Mouse (Mus musculus): ENCODE measurements at regions not wholly inside any gene's neighbourhood (a gene's known extent, or its start where the extent isn't known, plus 50 kb on each side); places are given as distances from the start of the nearest gene placed in this dataset.
A peak's percentile ranks its signal among the peaks of the same experiment; 100 is the strongest.

DNA sequence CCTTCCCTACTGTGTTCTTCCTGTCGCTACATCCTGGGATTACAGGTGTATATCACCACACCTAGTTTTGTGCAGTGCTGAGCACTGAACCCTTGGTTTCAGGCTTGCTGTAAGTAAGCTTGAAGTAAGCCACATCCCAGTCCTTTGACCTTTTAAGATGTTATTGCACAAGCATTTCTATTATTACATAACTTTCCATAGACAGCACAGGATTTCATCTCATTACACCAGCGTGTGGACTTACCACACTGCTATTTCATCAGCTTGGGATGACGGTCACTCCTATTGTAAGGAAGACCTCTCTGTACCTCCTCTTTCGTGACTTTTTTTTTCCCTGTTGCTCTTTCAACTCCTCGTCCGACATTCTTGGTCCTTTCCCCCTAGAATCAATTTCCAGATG is 239.5 kb upstream of the Mphosph6 start:
- TF ChIP-seq CEBPB (IDR thresholded peaks at IDR 0.05; ENCODE audit: insufficient read depth, poor library complexity, severe bottlenecking) (peak; percentile 85), POLR2A (IDR thresholded peaks at IDR 0.05; ENCODE audit: insufficient read length, low read depth) (no peak)
- Histone ChIP-seq H3K4me2 (ENCODE audit: low read depth) (no peak overlapping the region), H3K79me2 (ENCODE audit: control insufficient read depth, insufficient read depth) (no peaks in the 10 kb centered on the region), H3K36me3 (ENCODE audit: control insufficient read depth, insufficient read depth) (no peaks in the 10 kb centered on the region), H3K4me3 (no peak overlapping the region), H3ac (ENCODE audit: control insufficient read depth, insufficient read length) (no peak overlapping the region), H3K27me3 (ENCODE audit: control insufficient read depth, insufficient read depth, insufficient read length) (no peaks in the 10 kb centered on the region)

GRCm38 (mm10) chr8:118037801-118038200 is 236.1 kb upstream of the Mphosph6 start:
- Histone ChIP-seq H3K4me3 (no peak overlapping the region), H3K4me2 (ENCODE audit: low read depth) (no peak overlapping the region), H3K79me2 (ENCODE audit: control insufficient read depth, insufficient read depth) (no peaks in the 10 kb centered on the region), H3K27me3 (ENCODE audit: control insufficient read depth, insufficient read depth, insufficient read length) (no peaks in the 10 kb centered on the region), H3K36me3 (ENCODE audit: control insufficient read depth, insufficient read depth) (no peaks in the 10 kb centered on the region), H3ac (ENCODE audit: control insufficient read depth, insufficient read length) (no peak overlapping the region)
- TF ChIP-seq USF1 (IDR thresholded peaks at IDR 0.05; ENCODE audit: low read depth): no peak
- TF ChIP-seq MAX (IDR thresholded peaks at IDR 0.05; ENCODE audit: low read depth): no peak
- no peak for TF ChIP-seq TCF12 (IDR thresholded peaks at IDR 0.05; ENCODE audit: insufficient read depth, poor library complexity, severe bottlenecking)
- no peak for TF ChIP-seq TCF3 (IDR thresholded peaks at IDR 0.05; ENCODE audit: insufficient read length, low read depth)
- no peak for TF ChIP-seq SRF (IDR thresholded peaks at IDR 0.05; ENCODE audit: control insufficient read depth, insufficient read length, low read depth)
- TF ChIP-seq MYOG (IDR thresholded peaks at IDR 0.05; ENCODE audit: control insufficient read depth in 1 of 3, insufficient read depth in 1 of 3, insufficient read length in 2 of 3, low read depth in 2 of 3): no peak
- TF ChIP-seq REST (IDR thresholded peaks at IDR 0.05; ENCODE audit: insufficient read depth, insufficient read length): no peak
- TF ChIP-seq CEBPB (IDR thresholded peaks at IDR 0.05; ENCODE audit: insufficient read depth, poor library complexity, severe bottlenecking): no peak
- TF ChIP-seq E2F4 (IDR thresholded peaks at IDR 0.05; ENCODE audit: insufficient read depth): no peak
- TF ChIP-seq MYOD1 (IDR thresholded peaks at IDR 0.05; ENCODE audit: control insufficient read depth in 1 of 3, insufficient read length in 2 of 3, low read depth in 2 of 3): no peak
- no peak for TF ChIP-seq POLR2A (IDR thresholded peaks at IDR 0.05; ENCODE audit: insufficient read length, low read depth)

DNA sequence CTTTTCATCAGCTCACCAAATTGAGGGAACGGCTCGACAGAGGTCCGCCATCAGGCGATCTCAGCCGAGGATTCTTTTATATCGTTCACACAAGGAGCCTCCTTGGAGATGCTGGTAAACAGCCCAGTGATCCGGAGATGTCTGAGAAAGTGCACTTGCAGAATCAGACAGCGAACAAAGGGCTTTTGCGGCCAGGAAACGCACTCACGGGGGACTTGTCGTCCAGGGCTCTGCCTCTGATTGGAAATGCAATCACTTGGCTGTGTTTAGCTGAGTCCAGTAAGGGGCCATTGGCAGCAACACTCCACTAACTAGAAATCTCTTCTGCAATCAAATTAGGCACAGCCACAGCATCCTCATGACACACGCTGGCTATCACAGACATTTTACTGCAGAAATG is 232.3 kb upstream of the Mphosph6 start:
- TF ChIP-seq MYOD1 (IDR thresholded peaks at IDR 0.05; ENCODE audit: control insufficient read depth in 1 of 3, insufficient read length in 2 of 3, low read depth in 2 of 3) (no peak), POLR2AphosphoS2 (IDR thresholded peaks at IDR 0.05; ENCODE audit: insufficient read length, low read depth) (no peak), TCF3 (IDR thresholded peaks at IDR 0.05; ENCODE audit: insufficient read length, low read depth) (no peak), POLR2A (IDR thresholded peaks at IDR 0.05; ENCODE audit: insufficient read length, low read depth) (no peak), CEBPB (IDR thresholded peaks at IDR 0.05; ENCODE audit: insufficient read depth, poor library complexity, severe bottlenecking) (no peak), E2F4 (IDR thresholded peaks at IDR 0.05; ENCODE audit: insufficient read depth) (no peak), TCF12 (IDR thresholded peaks at IDR 0.05; ENCODE audit: insufficient read depth, poor library complexity, severe bottlenecking) (no peak), SRF (IDR thresholded peaks at IDR 0.05; ENCODE audit: control insufficient read depth, insufficient read length, low read depth) (no peak), USF1 (IDR thresholded peaks at IDR 0.05; ENCODE audit: low read depth) (no peak), MYOG (IDR thresholded peaks at IDR 0.05; ENCODE audit: control insufficient read depth in 1 of 3, insufficient read depth in 1 of 3, insufficient read length in 2 of 3, low read depth in 2 of 3) (no peak), MAX (IDR thresholded peaks at IDR 0.05; ENCODE audit: low read depth) (no peak), REST (IDR thresholded peaks at IDR 0.05; ENCODE audit: insufficient read depth, insufficient read length) (no peak)
- Histone ChIP-seq H3ac (ENCODE audit: control insufficient read depth, insufficient read length) (no peak overlapping the region), H3K27me3 (ENCODE audit: control insufficient read depth, insufficient read depth, insufficient read length) (no peaks in the 10 kb centered on the region), H3K79me2 (ENCODE audit: control insufficient read depth, insufficient read depth) (no peaks in the 10 kb centered on the region), H3K4me2 (ENCODE audit: low read depth) (no peak overlapping the region), H3K4me3 (no peak overlapping the region), H3K36me3 (ENCODE audit: control insufficient read depth, insufficient read depth) (no peaks in the 10 kb centered on the region)

GRCm38 (mm10) chr8:118031406-118031805 is 229.7 kb upstream of the Mphosph6 start:
- H3K4me2 ChIP-seq (ENCODE audit: low read depth): no peak overlapping the region
- no peaks in the 10 kb centered on the region for H3K27me3 ChIP-seq (ENCODE audit: control insufficient read depth, insufficient read depth, insufficient read length)
- H3K4me3 ChIP-seq: no peak overlapping the region
- no peak overlapping the region for H3ac ChIP-seq (ENCODE audit: control insufficient read depth, insufficient read length)
- TF ChIP-seq TCF3 (IDR thresholded peaks at IDR 0.05; ENCODE audit: insufficient read length, low read depth) (no peak), USF1 (IDR thresholded peaks at IDR 0.05; ENCODE audit: low read depth) (no peak), REST (IDR thresholded peaks at IDR 0.05; ENCODE audit: insufficient read depth, insufficient read length) (no peak), POLR2A (IDR thresholded peaks at IDR 0.05; ENCODE audit: insufficient read length, low read depth) (no peak), E2F4 (IDR thresholded peaks at IDR 0.05; ENCODE audit: insufficient read depth) (no peak), CEBPB (IDR thresholded peaks at IDR 0.05; ENCODE audit: insufficient read depth, poor library complexity, severe bottlenecking) (no peak), MYOD1 (IDR thresholded peaks at IDR 0.05; ENCODE audit: control insufficient read depth in 1 of 3, insufficient read length in 2 of 3, low read depth in 2 of 3) (no peak), MYOG (IDR thresholded peaks at IDR 0.05; ENCODE audit: control insufficient read depth in 1 of 3, insufficient read depth in 1 of 3, insufficient read length in 2 of 3, low read depth in 2 of 3) (no peak), SRF (IDR thresholded peaks at IDR 0.05; ENCODE audit: control insufficient read depth, insufficient read length, low read depth) (no peak), TCF12 (IDR thresholded peaks at IDR 0.05; ENCODE audit: insufficient read depth, poor library complexity, severe bottlenecking) (no peak), POLR2AphosphoS2 (IDR thresholded peaks at IDR 0.05; ENCODE audit: insufficient read length, low read depth) (no peak), MAX (IDR thresholded peaks at IDR 0.05; ENCODE audit: low read depth) (no peak)
- H3K36me3 ChIP-seq (ENCODE audit: control insufficient read depth, insufficient read depth): no peaks in the 10 kb centered on the region
- H3K79me2 ChIP-seq (ENCODE audit: control insufficient read depth, insufficient read depth): no peaks in the 10 kb centered on the region

Data from myocyte (in vitro differentiated cells).